Mouse (Mus musculus): ENCODE data around the gene Car6. TPM values are rescaled to one million over a fixed set of nuclear protein-coding genes. Genes with fewer than 3 reads are reported as not detected.
A peak's percentile ranks its signal among the peaks of the same experiment; 100 is the strongest.

Car6 gene
- polyA plus RNA-seq, 1 experiment, result 0.19 TPM

GRCm38 (mm10) chr4:150234599-150235327 lies 33.6 kb upstream of the Car6 start:
- Histone ChIP-seq H3ac (ENCODE audit: control insufficient read depth, insufficient read length, low read depth) (peak overlapping the region; percentile 41), H3K79me2 (ENCODE audit: control insufficient read depth, insufficient read depth) (peaks cover 34% of the 10 kb centered on the region), H3K79me3 (ENCODE audit: low read depth) (peaks cover 26% of the 10 kb centered on the region), H3K27me3 (ENCODE audit: control insufficient read depth, insufficient read depth, insufficient read length) (no peaks in the 10 kb centered on the region), H3K36me3 (ENCODE audit: control insufficient read depth, insufficient read depth) (peaks cover 19% of the 10 kb centered on the region), H3K4me3 (ENCODE audit: insufficient read depth, poor library complexity, severe bottlenecking) (no peak overlapping the region)
- TF ChIP-seq MYOD1 (IDR thresholded peaks at IDR 0.05; ENCODE audit: control insufficient read depth, insufficient read length, low read depth) (peak; percentile 72), MYOG (IDR thresholded peaks at IDR 0.05; ENCODE audit: control insufficient read depth, extremely low read depth, insufficient read length) (no peak)

GRCm38 (mm10) chr4:150231871-150232270 lies 30.7 kb upstream of the Car6 start:
- Histone ChIP-seq H3K4me3 (ENCODE audit: insufficient read depth, poor library complexity, severe bottlenecking) (no peak overlapping the region), H3K27me3 (ENCODE audit: control insufficient read depth, insufficient read depth, insufficient read length) (no peaks in the 10 kb centered on the region), H3K79me3 (ENCODE audit: low read depth) (no peaks in the 10 kb centered on the region), H3ac (ENCODE audit: control insufficient read depth, insufficient read length, low read depth) (no peak overlapping the region), H3K79me2 (ENCODE audit: control insufficient read depth, insufficient read depth) (peaks cover 6% of the 10 kb centered on the region), H3K36me3 (ENCODE audit: control insufficient read depth, insufficient read depth) (no peaks in the 10 kb centered on the region)
- no peak for TF ChIP-seq CTCF (IDR thresholded peaks at IDR 0.05; ENCODE audit: control insufficient read depth, insufficient read depth, insufficient read length)
- no peak for TF ChIP-seq FOSL1 (IDR thresholded peaks at IDR 0.05; ENCODE audit: insufficient read depth, low read length, poor library complexity, severe bottlenecking)
- no peak for TF ChIP-seq MAX (IDR thresholded peaks at IDR 0.05)
- no peak for TF ChIP-seq MYOG (IDR thresholded peaks at IDR 0.05; ENCODE audit: control insufficient read depth, extremely low read depth, insufficient read length)
- no peak for TF ChIP-seq USF1 (IDR thresholded peaks at IDR 0.05; ENCODE audit: low read depth)
- no peak for TF ChIP-seq MYOD1 (IDR thresholded peaks at IDR 0.05; ENCODE audit: control insufficient read depth, insufficient read length, low read depth)
- no peak for TF ChIP-seq CEBPB (IDR thresholded peaks at IDR 0.05; ENCODE audit: low read depth)

- no peaks in the 10 kb centered on the region for H3K27me3 ChIP-seq (ENCODE audit: control insufficient read depth, insufficient read depth, insufficient read length)
- no peak overlapping the region for H3K4me3 ChIP-seq (ENCODE audit: insufficient read depth, poor library complexity, severe bottlenecking)
- H3K79me2 ChIP-seq (ENCODE audit: control insufficient read depth, insufficient read depth), result no peaks in the 10 kb centered on the region
- no peaks in the 10 kb centered on the region for H3K79me3 ChIP-seq (ENCODE audit: low read depth)
- H3ac ChIP-seq (ENCODE audit: control insufficient read depth, insufficient read length, low read depth), result no peak overlapping the region
- no peak for TF ChIP-seq MAX (IDR thresholded peaks at IDR 0.05)
- TF ChIP-seq MYOD1 (IDR thresholded peaks at IDR 0.05; ENCODE audit: control insufficient read depth, insufficient read length, low read depth), result no peak
- no peak for TF ChIP-seq FOSL1 (IDR thresholded peaks at IDR 0.05; ENCODE audit: insufficient read depth, low read length, poor library complexity, severe bottlenecking)
- TF ChIP-seq MYOG (IDR thresholded peaks at IDR 0.05; ENCODE audit: control insufficient read depth, extremely low read depth, insufficient read length), result no peak
- no peak for TF ChIP-seq CEBPB (IDR thresholded peaks at IDR 0.05; ENCODE audit: low read depth)
- no peak for TF ChIP-seq USF1 (IDR thresholded peaks at IDR 0.05; ENCODE audit: low read depth)
- TF ChIP-seq CTCF (IDR thresholded peaks at IDR 0.05; ENCODE audit: control insufficient read depth, insufficient read depth, insufficient read length), result no peak
- H3K36me3 ChIP-seq (ENCODE audit: control insufficient read depth, insufficient read depth), result no peaks in the 10 kb centered on the region
These were observed 29.6 kb upstream of the Car6 start for GRCm38 (mm10) chr4:150230460-150231407.

- H3K79me3 ChIP-seq (ENCODE audit: low read depth), result no peaks in the 10 kb centered on the region
- no peaks in the 10 kb centered on the region for H3K79me2 ChIP-seq (ENCODE audit: control insufficient read depth, insufficient read depth)
- H3K27me3 ChIP-seq (ENCODE audit: control insufficient read depth, insufficient read depth, insufficient read length), result no peaks in the 10 kb centered on the region
- TF ChIP-seq USF1 (IDR thresholded peaks at IDR 0.05; ENCODE audit: low read depth) (no peak), MAX (IDR thresholded peaks at IDR 0.05) (no peak), CEBPB (IDR thresholded peaks at IDR 0.05; ENCODE audit: low read depth) (no peak), CTCF (IDR thresholded peaks at IDR 0.05; ENCODE audit: control insufficient read depth, insufficient read depth, insufficient read length) (no peak), MYOD1 (IDR thresholded peaks at IDR 0.05; ENCODE audit: control insufficient read depth, insufficient read length, low read depth) (no peak), MYOG (IDR thresholded peaks at IDR 0.05; ENCODE audit: control insufficient read depth, extremely low read depth, insufficient read length) (no peak), FOSL1 (IDR thresholded peaks at IDR 0.05; ENCODE audit: insufficient read depth, low read length, poor library complexity, severe bottlenecking) (no peak)
- H3ac ChIP-seq (ENCODE audit: control insufficient read depth, insufficient read length, low read depth), result no peak overlapping the region
- no peaks in the 10 kb centered on the region for H3K36me3 ChIP-seq (ENCODE audit: control insufficient read depth, insufficient read depth)
- no peak overlapping the region for H3K4me3 ChIP-seq (ENCODE audit: insufficient read depth, poor library complexity, severe bottlenecking)
These were observed 28.7 kb upstream of the Car6 start for GRCm38 (mm10) chr4:150229747-150230390.

- Histone ChIP-seq H3K79me3 (ENCODE audit: low read depth) (no peaks in the 10 kb centered on the region), H3K4me3 (ENCODE audit: insufficient read depth, poor library complexity, severe bottlenecking) (no peak overlapping the region), H3ac (ENCODE audit: control insufficient read depth, insufficient read length, low read depth) (no peak overlapping the region), H3K36me3 (ENCODE audit: control insufficient read depth, insufficient read depth) (no peaks in the 10 kb centered on the region), H3K79me2 (ENCODE audit: control insufficient read depth, insufficient read depth) (no peaks in the 10 kb centered on the region), H3K27me3 (ENCODE audit: control insufficient read depth, insufficient read depth, insufficient read length) (no peaks in the 10 kb centered on the region)
- TF ChIP-seq MYOD1 (IDR thresholded peaks at IDR 0.05; ENCODE audit: control insufficient read depth, insufficient read length, low read depth), result no peak
- TF ChIP-seq CEBPB (IDR thresholded peaks at IDR 0.05; ENCODE audit: low read depth), result no peak
- no peak for TF ChIP-seq FOSL1 (IDR thresholded peaks at IDR 0.05; ENCODE audit: insufficient read depth, low read length, poor library complexity, severe bottlenecking)
- TF ChIP-seq CTCF (IDR thresholded peaks at IDR 0.05; ENCODE audit: control insufficient read depth, insufficient read depth, insufficient read length), result no peak
These were observed 27.6 kb upstream of the Car6 start for GRCm38 (mm10) chr4:150228581-150229348.
